ENCODE assay signal across 8 mouse cellular contexts in genomic region chr11:114745134-114745533, GRCm38 (mm10). TPM values are rescaled to one million over a fixed set of nuclear protein-coding genes. Genes with fewer than 3 reads are reported as not detected.
DNase-seq lines count a peak whose midpoint lies in the region; ATAC-seq and TF ChIP-seq lines count a peak whose summit lies in the region.

No protein-coding gene starts in this region.

- H3K36me3 ChIP-seq in ES-E14 (ENCODE audit: control insufficient read depth, insufficient read depth, low read length, poor library complexity, severe bottlenecking) = no peaks in the 10 kb centered on the region
- H3K36me3 ChIP-seq in forebrain, embryonic 14.5 days (ENCODE audit: control insufficient read depth, insufficient read depth, low read length) = no peaks in the 10 kb centered on the region
- H3K36me3 ChIP-seq in lung, embryonic 14.5 days (ENCODE audit: insufficient read depth) = no peaks in the 10 kb centered on the region
- H3K36me3 ChIP-seq in thymus, adult 2 months (ENCODE audit: control insufficient read depth, insufficient read depth, low read length) = no peaks in the 10 kb centered on the region

- H3K27ac ChIP-seq in ES-E14 (ENCODE audit: insufficient read depth, low read depth, low read length, poor library complexity, severe bottlenecking) = no peak overlapping the region
- no peak overlapping the region for H3K27ac ChIP-seq in forebrain, embryonic 14.5 days (ENCODE audit: low read depth, low read length)
- no peak overlapping the region for H3K27ac ChIP-seq in lung, embryonic 14.5 days (ENCODE audit: low read depth)
- no peak overlapping the region for H3K27ac ChIP-seq in olfactory bulb, adult 2 months (ENCODE audit: insufficient read depth, low read depth, low read length)
- H3K27ac ChIP-seq in thymus, adult 2 months (ENCODE audit: control insufficient read depth, insufficient read depth, low read length) = no peak overlapping the region

- TF ChIP-seq POLR2A in olfactory bulb, adult 2 months (IDR thresholded peaks at IDR 0.05; ENCODE audit: insufficient read depth, low read depth, low read length) = no peak
- TF ChIP-seq POLR2A in thymus, adult 2 months (IDR thresholded peaks at IDR 0.05; ENCODE audit: control insufficient read depth, extremely low read depth, insufficient read depth, low read length, poor library complexity) = no peak

- intact Hi-C loops in heart, postnatal 14 days (cut with DNase I) = loop anchor here (1.0 to 2.0 kb wide), 2 partner anchors 44 to 168 kb away; no protein-coding TSS in a partner anchor

- no peaks in the 10 kb centered on the region for H3K9me3 ChIP-seq in ES-E14 (ENCODE audit: control insufficient read depth, insufficient read depth, low read depth, low read length)
- no peaks in the 10 kb centered on the region for H3K9me3 ChIP-seq in forebrain, embryonic 14.5 days (replicated peaks; ENCODE audit: control insufficient read depth, low read length)
- no peaks in the 10 kb centered on the region for H3K9me3 ChIP-seq in lung, embryonic 14.5 days (ENCODE audit: low read depth, low read length)

- H3K4me2 ChIP-seq in forebrain, embryonic 14.5 days (ENCODE audit: low read length) = peak overlapping the region; percentile 45
- peak overlapping the region; percentile 27; the same call in 1 of the 2 replicates for H3K4me2 ChIP-seq in lung, embryonic 14.5 days

- DNase-seq in ES-E14 (ENCODE audit: low read depth, low spot score) = peak; percentile 89
- peak; percentile 93 for DNase-seq in forebrain, embryonic 14.5 days (ENCODE audit: low spot score)
- peak; percentile 91 to 97 for DNase-seq in heart, postnatal 14 days
- peak; percentile 93 for DNase-seq in layer of hippocampus, adult 11-12 months (ENCODE audit: low spot score)
- DNase-seq in lung, embryonic 14.5 days = peak; percentile 96
- DNase-seq in thymus, adult 2 months = peak; percentile 87

- H3K9ac ChIP-seq in ES-E14 (ENCODE audit: insufficient read depth, low read depth, low read length, poor library complexity, severe bottlenecking) = no peak overlapping the region
- no peak overlapping the region for H3K9ac ChIP-seq in forebrain, embryonic 14.5 days (ENCODE audit: low read length)
- no peak overlapping the region for H3K9ac ChIP-seq in lung, embryonic 14.5 days

- in situ Hi-C loops in ES-E14 (cut with MboI; ENCODE audit: low sequenced_read_pairs in 2 of 2, unreplicated experiment in 2 of 2) = loop anchor here in 1 of 2 experiments (25.0 kb wide), 1 partner anchor 167 kb away; no protein-coding TSS in a partner anchor

- no peaks in the 10 kb centered on the region; a peak in 1 of 4 replicates for H3K4me1 ChIP-seq in ES-E14 (ENCODE audit: control insufficient read depth in 2 of 2, insufficient read depth in 2 of 2, low read length in 2 of 2, poor library complexity in 1 of 2)
- H3K4me1 ChIP-seq in forebrain, embryonic 14.5 days (ENCODE audit: control insufficient read depth, insufficient read depth, low read length) = 0 out of 2 replicates have a peak, but pooled peaks cover 3% of the 10 kb centered on the region
- no peaks in the 10 kb centered on the region for H3K4me1 ChIP-seq in lung, embryonic 14.5 days (ENCODE audit: insufficient read depth)
- peaks cover 4% of the 10 kb centered on the region for H3K4me1 ChIP-seq in olfactory bulb, adult 2 months (ENCODE audit: control insufficient read depth, insufficient read depth, low read length)
- no peaks in the 10 kb centered on the region for H3K4me1 ChIP-seq in thymus, adult 2 months (replicated peaks; ENCODE audit: control insufficient read depth, insufficient read depth, low read length)

- peak; percentile 45; the same call in 1 of the 2 replicates for ATAC-seq in cerebellum, adult (ENCODE audit: insufficient number of reproducible peaks, low FRiP score, low TSS enrichment)
- ATAC-seq in forebrain, embryonic 14.5 days = peak; percentile 85
- ATAC-seq in lung, embryonic 14.5 days (ENCODE audit: insufficient read depth) = peak; percentile 51; the same call in 1 of the 2 replicates

- H3K4me3 ChIP-seq in ES-E14 (ENCODE audit: insufficient read depth in 1 of 2, low read depth in 1 of 2, low read length in 2 of 2, poor library complexity in 1 of 2, severe bottlenecking in 1 of 2) = no peak overlapping the region
- no peak overlapping the region for H3K4me3 ChIP-seq in forebrain, embryonic 14.5 days (ENCODE audit: low read depth, low read length)
- H3K4me3 ChIP-seq in lung, embryonic 14.5 days (ENCODE audit: low read depth, low read length) = no peak overlapping the region
- no peak overlapping the region for H3K4me3 ChIP-seq in olfactory bulb, adult 2 months (ENCODE audit: insufficient read depth, low read depth, low read length)
- no peak overlapping the region for H3K4me3 ChIP-seq in thymus, adult 2 months (ENCODE audit: control insufficient read depth, insufficient read depth, low read length)

- no peaks in the 10 kb centered on the region for H3K27me3 ChIP-seq in forebrain, embryonic 14.5 days (replicated peaks; ENCODE audit: control insufficient read depth, insufficient read depth, low read length)
- H3K27me3 ChIP-seq in lung, embryonic 14.5 days (ENCODE audit: insufficient read depth, low read length) = no peaks in the 10 kb centered on the region
- H3K27me3 ChIP-seq in thymus, adult 2 months (ENCODE audit: control insufficient read depth, insufficient read depth, low read length) = no peaks in the 10 kb centered on the region

- WGBS in forebrain, embryonic 14.5 days = 1% methylated on average over 12 of the region's 12 CpGs
- 0% methylated on average over 12 of the region's 12 CpGs for WGBS in lung, embryonic 14.5 days
- 1% methylated on average over 12 of the region's 12 CpGs for WGBS in olfactory bulb, adult 2 months
- under 1% methylated on average over 12 of the region's 12 CpGs for whole genome bisulfite sequencing in thymus, adult 2 months

- TF ChIP-seq CTCF in lung, embryonic 14.5 days (IDR thresholded peaks at IDR 0.05; ENCODE audit: low read depth) = peak; percentile 99
- TF ChIP-seq CTCF in olfactory bulb, adult 2 months (IDR thresholded peaks at IDR 0.05; ENCODE audit: insufficient read depth, low read depth, low read length) = peak; percentile 94
- peak; percentile 93 for TF ChIP-seq CTCF in thymus, adult 2 months (IDR thresholded peaks at IDR 0.05; ENCODE audit: borderline replicate concordance, control insufficient read depth, extremely low read depth, insufficient read depth, low read length, poor library complexity)

TF ChIP-seq in ES-E14, 5 proteins besides CTCF, POLR2A, EP300 and RAD21:
- TF ChIP-seq HCFC1 (IDR thresholded peaks at IDR 0.05; ENCODE audit: borderline replicate concordance, insufficient read depth, low read length) (no peak), ZC3H11A (IDR thresholded peaks at IDR 0.05; ENCODE audit: borderline replicate concordance, low read depth, low read length) (peak; percentile 78)

RNA-seq across cellular contexts. Expression of gene Dnaic2, which starts 17.9 kb away (rescaled TPM):
- 0.71 and 2.6 TPM in 2 replicates for total RNA-seq in ES-E14 (2012; rRNA removed)
- 2.1 and 3.0 TPM in 2 replicates for polyA plus RNA-seq in forebrain, embryonic 14.5 days (2014; fragmentation: Nextera tagmentation; extraction: Ambion mirVana)
- total RNA-seq in heart, postnatal 14 days (2021) = under 1 TPM; 0.27 to 0.60 TPM
- 0.16 and 0.85 TPM in 2 replicates for polyA plus RNA-seq in lung, embryonic 14.5 days (2014; fragmentation: Nextera tagmentation; extraction: Ambion mirVana)
- polyA plus RNA-seq in olfactory bulb, adult 2 months (2012; ENCODE audit: insufficient read depth, insufficient read length, low replicate concordance, missing spikeins) = not detected in 2 replicates
- 1.9 TPM in 2 replicates for polyA plus RNA-seq in thymus, adult 2 months (2012; rRNA removed)

RNA-seq across cellular contexts. Expression of gene Kif19a, which starts 20.1 kb away (rescaled TPM):
- 0.90 and 1.1 TPM in 2 replicates for total RNA-seq in ES-E14 (2012; rRNA removed)
- 0.23 and 0.34 TPM in 2 replicates for polyA plus RNA-seq in forebrain, embryonic 14.5 days (2014; fragmentation: Nextera tagmentation; extraction: Ambion mirVana)
- 1 to 10 TPM in 1 of 2 experiments, under 1 TPM in 1; 0.27 to 1.3 TPM for total RNA-seq in heart, postnatal 14 days (2021)
- polyA plus RNA-seq in lung, embryonic 14.5 days (2014; fragmentation: Nextera tagmentation; extraction: Ambion mirVana) = 0.29 TPM in 1 of 2 replicates, not detected in the other
- polyA plus RNA-seq in olfactory bulb, adult 2 months (2012; ENCODE audit: insufficient read depth, insufficient read length, low replicate concordance, missing spikeins) = not detected in 2 replicates
- polyA plus RNA-seq in thymus, adult 2 months (2012; rRNA removed) = 0.59 and 0.71 TPM in 2 replicates

RNA-seq across cellular contexts. Expression of gene Btbd17, which starts 50.6 kb away (rescaled TPM):
- total RNA-seq in ES-E14 (2012; rRNA removed) = 1.6 and 1.7 TPM in 2 replicates
- polyA plus RNA-seq in forebrain, embryonic 14.5 days (2014; fragmentation: Nextera tagmentation; extraction: Ambion mirVana) = 22.1 and 24.7 TPM in 2 replicates
- total RNA-seq in heart, postnatal 14 days (2021) = under 1 TPM in 1 of 2 experiments, not detected in 1; 0.12 TPM
- polyA plus RNA-seq in lung, embryonic 14.5 days (2014; fragmentation: Nextera tagmentation; extraction: Ambion mirVana) = 0.65 and 1.3 TPM in 2 replicates
- not detected in 2 replicates for polyA plus RNA-seq in olfactory bulb, adult 2 months (2012; ENCODE audit: insufficient read depth, insufficient read length, low replicate concordance, missing spikeins)
- polyA plus RNA-seq in thymus, adult 2 months (2012; rRNA removed) = 0.53 and 1.1 TPM in 2 replicates

RNA-seq across cellular contexts. Expression of gene Gpr142, which starts 53.6 kb away (rescaled TPM):
- 0.27 TPM in 1 of 2 replicates, not detected in the other for total RNA-seq in ES-E14 (2012; rRNA removed)
- not detected in 2 replicates for polyA plus RNA-seq in forebrain, embryonic 14.5 days (2014; fragmentation: Nextera tagmentation; extraction: Ambion mirVana)
- total RNA-seq in heart, postnatal 14 days (2021) = not detected
- polyA plus RNA-seq in lung, embryonic 14.5 days (2014; fragmentation: Nextera tagmentation; extraction: Ambion mirVana) = 0.28 TPM in 1 of 2 replicates, not detected in the other
- not detected in 2 replicates for polyA plus RNA-seq in olfactory bulb, adult 2 months (2012; ENCODE audit: insufficient read depth, insufficient read length, low replicate concordance, missing spikeins)
- polyA plus RNA-seq in thymus, adult 2 months (2012; rRNA removed) = not detected in 2 replicates

Comparison
In these comparisons a context has a peak if more than half of its experiments do, and no peak if none do; other contexts are left out.
1. RNA of gene Btbd17, which starts 50.6 kb away (polyA plus RNA-seq): 22.1 to 24.7 TPM in forebrain, embryonic 14.5 days; 0.65 to 1.3 TPM in lung, embryonic 14.5 days, 0.53 to 1.1 TPM in thymus, adult 2 months and not detected in olfactory bulb, adult 2 months; every median in the first group is over 10 times any median in the second.
2. Peak in every context shown above with its lines, with median percentiles within 50 percentile points of each other: DNase-seq, ATAC-seq and CTCF ChIP-seq.